Mouse (Mus musculus): Measurements from ENCODE around the gene Abcb1a. TPM values are rescaled to one million over a fixed set of nuclear protein-coding genes. Genes with fewer than 3 reads are reported as not detected.

Gene Abcb1a
- polyA plus RNA-seq, 1 experiment, result 8.4 TPM

- no peak overlapping the region for H3K9ac ChIP-seq (ENCODE audit: low read depth, poor library complexity, severe bottlenecking)
- H3K27ac ChIP-seq (ENCODE audit: insufficient read depth, low read length), result no peak overlapping the region
- TF ChIP-seq CTCF (IDR thresholded peaks at IDR 0.05; ENCODE audit: low read depth, low read length) (no peak), EP300 (IDR thresholded peaks at IDR 0.05; ENCODE audit: insufficient read depth, low read depth, low read length) (no peak), POLR2A (IDR thresholded peaks at IDR 0.05; ENCODE audit: insufficient read depth, low read length) (no peak)
- no peaks in the 10 kb centered on the region for H3K4me1 ChIP-seq (ENCODE audit: control insufficient read depth, insufficient read depth, low read length)
- no peaks in the 10 kb centered on the region for H3K9me3 ChIP-seq (replicated peaks; ENCODE audit: control insufficient read depth, insufficient read depth, low read length, poor library complexity, severe bottlenecking)
- H3K4me3 ChIP-seq (ENCODE audit: low read depth, low read length), result no peak overlapping the region
- no peaks in the 10 kb centered on the region for H3K27me3 ChIP-seq (ENCODE audit: control insufficient read depth, insufficient read depth, low read length, poor library complexity, severe bottlenecking)
- H3K36me3 ChIP-seq (ENCODE audit: control insufficient read depth, insufficient read depth, low read length, poor library complexity, severe bottlenecking), result no peaks in the 10 kb centered on the region
Measured at GRCm38 (mm10) chr5:8687550-8687949, 27.7 kb downstream of the Abcb1a start.

- no peak overlapping the region for H3K4me3 ChIP-seq (ENCODE audit: low read depth, low read length)
Measured at GRCm38 (mm10) chr5:8716061-8716460, 56.2 kb downstream of the Abcb1a start.

GRCm38 (mm10) chr5:8719556-8719955 is 59.7 kb downstream of the Abcb1a start:
- Histone ChIP-seq H3K27me3 (ENCODE audit: control insufficient read depth, insufficient read depth, low read length, poor library complexity, severe bottlenecking) (no peaks in the 10 kb centered on the region), H3K27ac (ENCODE audit: insufficient read depth, low read length) (no peak overlapping the region), H3K9ac (ENCODE audit: low read depth, poor library complexity, severe bottlenecking) (no peak overlapping the region), H3K4me1 (ENCODE audit: control insufficient read depth, insufficient read depth, low read length) (no peaks in the 10 kb centered on the region), H3K4me3 (ENCODE audit: low read depth, low read length) (no peak overlapping the region), H3K36me3 (ENCODE audit: control insufficient read depth, insufficient read depth, low read length, poor library complexity, severe bottlenecking) (no peaks in the 10 kb centered on the region), H3K9me3 (replicated peaks; ENCODE audit: control insufficient read depth, insufficient read depth, low read length, poor library complexity, severe bottlenecking) (no peaks in the 10 kb centered on the region)
- TF ChIP-seq POLR2A (IDR thresholded peaks at IDR 0.05; ENCODE audit: insufficient read depth, low read length) (no peak), CTCF (IDR thresholded peaks at IDR 0.05; ENCODE audit: low read depth, low read length) (no peak), EP300 (IDR thresholded peaks at IDR 0.05; ENCODE audit: insufficient read depth, low read depth, low read length) (no peak)

More at GRCm38 (mm10) chr5:8716061-8716460, 56.2 kb downstream of the Abcb1a start:
- Histone ChIP-seq H3K9me3 (replicated peaks; ENCODE audit: control insufficient read depth, insufficient read depth, low read length, poor library complexity, severe bottlenecking) (no peaks in the 10 kb centered on the region), H3K36me3 (ENCODE audit: control insufficient read depth, insufficient read depth, low read length, poor library complexity, severe bottlenecking) (no peaks in the 10 kb centered on the region), H3K27ac (ENCODE audit: insufficient read depth, low read length) (no peak overlapping the region), H3K4me1 (ENCODE audit: control insufficient read depth, insufficient read depth, low read length) (no peaks in the 10 kb centered on the region), H3K27me3 (ENCODE audit: control insufficient read depth, insufficient read depth, low read length, poor library complexity, severe bottlenecking) (no peaks in the 10 kb centered on the region), H3K9ac (ENCODE audit: low read depth, poor library complexity, severe bottlenecking) (no peak overlapping the region)
- TF ChIP-seq CTCF (IDR thresholded peaks at IDR 0.05; ENCODE audit: low read depth, low read length) (no peak), EP300 (IDR thresholded peaks at IDR 0.05; ENCODE audit: insufficient read depth, low read depth, low read length) (no peak), POLR2A (IDR thresholded peaks at IDR 0.05; ENCODE audit: insufficient read depth, low read length) (no peak)

- no peaks in the 10 kb centered on the region for H3K36me3 ChIP-seq (ENCODE audit: control insufficient read depth, insufficient read depth, low read length, poor library complexity, severe bottlenecking)
- no peaks in the 10 kb centered on the region for H3K9me3 ChIP-seq (replicated peaks; ENCODE audit: control insufficient read depth, insufficient read depth, low read length, poor library complexity, severe bottlenecking)
- TF ChIP-seq EP300 (IDR thresholded peaks at IDR 0.05; ENCODE audit: insufficient read depth, low read depth, low read length), result no peak
- no peak for TF ChIP-seq POLR2A (IDR thresholded peaks at IDR 0.05; ENCODE audit: insufficient read depth, low read length)
- no peak for TF ChIP-seq CTCF (IDR thresholded peaks at IDR 0.05; ENCODE audit: low read depth, low read length)
- H3K4me3 ChIP-seq (ENCODE audit: low read depth, low read length), result no peak overlapping the region
- H3K4me1 ChIP-seq (ENCODE audit: control insufficient read depth, insufficient read depth, low read length), result peaks cover 3% of the 10 kb centered on the region
- no peaks in the 10 kb centered on the region for H3K27me3 ChIP-seq (ENCODE audit: control insufficient read depth, insufficient read depth, low read length, poor library complexity, severe bottlenecking)
- no peak overlapping the region for H3K27ac ChIP-seq (ENCODE audit: insufficient read depth, low read length)
- no peak overlapping the region for H3K9ac ChIP-seq (ENCODE audit: low read depth, poor library complexity, severe bottlenecking)
Measured at GRCm38 (mm10) chr5:8722224-8722623, 62.3 kb downstream of the Abcb1a start.

- TF ChIP-seq CTCF (IDR thresholded peaks at IDR 0.05; ENCODE audit: low read depth, low read length) (no peak), EP300 (IDR thresholded peaks at IDR 0.05; ENCODE audit: insufficient read depth, low read depth, low read length) (no peak), POLR2A (IDR thresholded peaks at IDR 0.05; ENCODE audit: insufficient read depth, low read length) (no peak)
- no peaks in the 10 kb centered on the region for H3K9me3 ChIP-seq (replicated peaks; ENCODE audit: control insufficient read depth, insufficient read depth, low read length, poor library complexity, severe bottlenecking)
- H3K27me3 ChIP-seq (ENCODE audit: control insufficient read depth, insufficient read depth, low read length, poor library complexity, severe bottlenecking), result no peaks in the 10 kb centered on the region
- H3K36me3 ChIP-seq (ENCODE audit: control insufficient read depth, insufficient read depth, low read length, poor library complexity, severe bottlenecking), result no peaks in the 10 kb centered on the region
- H3K27ac ChIP-seq (ENCODE audit: insufficient read depth, low read length), result no peak overlapping the region
- H3K4me1 ChIP-seq (ENCODE audit: control insufficient read depth, insufficient read depth, low read length), result peaks cover 3% of the 10 kb centered on the region
- H3K9ac ChIP-seq (ENCODE audit: low read depth, poor library complexity, severe bottlenecking), result no peak overlapping the region
- H3K4me3 ChIP-seq (ENCODE audit: low read depth, low read length), result no peak overlapping the region
Measured at GRCm38 (mm10) chr5:8722867-8723266, 63.0 kb downstream of the Abcb1a start.

- TF ChIP-seq CTCF (IDR thresholded peaks at IDR 0.05; ENCODE audit: low read depth, low read length) (no peak), POLR2A (IDR thresholded peaks at IDR 0.05; ENCODE audit: insufficient read depth, low read length) (peak; percentile 23)
- Histone ChIP-seq H3K36me3 (ENCODE audit: control insufficient read depth, insufficient read depth, low read length, poor library complexity, severe bottlenecking) (no peaks in the 10 kb centered on the region), H3K9me3 (replicated peaks; ENCODE audit: control insufficient read depth, insufficient read depth, low read length, poor library complexity, severe bottlenecking) (no peaks in the 10 kb centered on the region), H3K4me3 (ENCODE audit: low read depth, low read length) (no peak overlapping the region), H3K4me1 (ENCODE audit: control insufficient read depth, insufficient read depth, low read length) (peaks cover 4% of the 10 kb centered on the region), H3K27ac (ENCODE audit: insufficient read depth, low read length) (peak overlapping the region; percentile 50; the same call in 1 of the 2 replicates), H3K9ac (ENCODE audit: low read depth, poor library complexity, severe bottlenecking) (no peak overlapping the region), H3K27me3 (ENCODE audit: control insufficient read depth, insufficient read depth, low read length, poor library complexity, severe bottlenecking) (no peaks in the 10 kb centered on the region)
Measured at GRCm38 (mm10) chr5:8727760-8728159, 67.9 kb downstream of the Abcb1a start.
